Mouse (Mus musculus) layer of hippocampus, postnatal 10 days (tissue): ENCODE data around the gene Slmap. TPM values are rescaled to one million over a fixed set of nuclear protein-coding genes. Genes with fewer than 3 reads are reported as not detected.
"Not testable (repeated sequence)": the region's sequence is repeated elsewhere in the genome, so short reads cannot be mapped to it uniquely, and the experiment has no call there.

Experiments
- DNase-seq, 2 experiments: peaks; one replicate each; pipeline ENCODE4 v3.0.0; 2021; ENCODE audit warnings: low spot score in 2 of 2
- total RNA-seq, 2 experiments: library from RNA; stranded (reverse); gene quantifications; 2 replicates each; pipeline ENCODE4 v1.2.3; 2021

Gene Slmap
- total RNA-seq, 2 experiments from 2014 or later = 80.9 to 81.9 TPM

DNA sequence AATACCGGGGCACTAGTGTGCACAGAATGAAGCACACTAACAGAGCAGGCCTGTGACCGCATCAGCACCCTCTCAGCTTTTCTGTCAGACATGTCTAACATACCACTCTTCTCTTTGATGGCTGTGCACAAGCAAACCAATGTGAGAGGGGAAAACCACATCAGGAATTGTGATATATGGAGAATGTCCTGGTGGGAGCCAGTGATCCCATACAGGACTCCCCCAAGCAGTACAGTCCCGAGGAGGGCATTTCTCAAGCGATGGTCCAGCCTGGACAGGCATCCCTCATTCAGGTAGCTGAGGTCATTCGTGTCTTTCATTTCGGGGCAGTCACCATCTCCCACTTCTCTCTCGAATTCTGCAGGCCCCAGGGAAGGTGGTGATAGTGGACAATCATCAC, 128.0 kb downstream of the Slmap start:
- no peak for DNase-seq

DNA sequence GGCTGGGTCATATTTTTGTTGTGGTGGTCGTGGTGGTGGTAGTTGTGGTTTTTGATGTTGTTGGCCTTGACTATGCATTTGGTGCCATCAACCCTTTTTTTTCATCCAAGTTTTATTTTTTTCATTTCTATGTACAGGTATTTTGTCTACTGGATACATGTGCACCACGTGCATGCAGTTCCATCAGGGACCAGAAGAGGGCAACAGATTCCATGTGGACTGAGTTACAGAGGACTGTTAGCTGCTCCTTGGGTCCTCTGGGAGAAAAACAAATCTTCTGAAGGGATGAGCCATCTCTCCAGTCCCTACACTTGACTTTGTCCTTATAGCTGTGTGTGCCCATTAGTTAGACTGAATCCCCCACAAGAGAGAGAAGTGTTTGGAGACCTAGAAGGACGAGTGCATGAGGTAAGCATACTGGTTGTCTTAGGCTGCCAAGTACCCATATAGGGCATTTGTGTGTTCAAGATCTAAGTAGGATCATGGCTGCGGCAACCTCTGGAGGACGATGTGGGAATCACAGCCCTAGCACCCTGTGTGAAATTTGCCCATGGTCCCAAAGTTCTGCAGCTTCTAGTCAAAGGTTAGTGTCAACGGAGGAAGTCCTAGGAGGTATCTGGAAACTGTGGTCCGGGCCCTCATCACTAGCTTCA, 136.1 kb downstream of the Slmap start:
- DNase-seq = no peak

DNA sequence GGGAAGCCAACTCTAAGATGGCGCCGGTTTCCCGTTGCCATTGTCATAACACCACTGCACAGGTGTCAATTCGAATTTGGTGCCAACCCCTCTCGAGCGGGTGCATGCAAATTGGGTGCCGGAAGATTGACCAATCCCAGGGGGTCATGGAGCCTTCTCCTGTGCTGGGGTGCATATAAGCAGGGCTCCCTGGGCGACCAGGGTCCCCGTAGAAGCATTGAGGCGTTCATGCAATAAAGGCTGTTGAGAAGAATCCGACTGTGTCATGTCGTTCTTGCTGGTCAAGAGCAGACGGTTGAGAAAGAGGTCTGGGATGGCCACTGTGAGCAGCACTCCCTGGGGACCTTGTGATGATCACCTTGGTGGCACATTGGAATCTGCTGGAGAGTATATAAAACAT, 142.9 kb downstream of the Slmap start:
- DNase-seq = no peak

DNA sequence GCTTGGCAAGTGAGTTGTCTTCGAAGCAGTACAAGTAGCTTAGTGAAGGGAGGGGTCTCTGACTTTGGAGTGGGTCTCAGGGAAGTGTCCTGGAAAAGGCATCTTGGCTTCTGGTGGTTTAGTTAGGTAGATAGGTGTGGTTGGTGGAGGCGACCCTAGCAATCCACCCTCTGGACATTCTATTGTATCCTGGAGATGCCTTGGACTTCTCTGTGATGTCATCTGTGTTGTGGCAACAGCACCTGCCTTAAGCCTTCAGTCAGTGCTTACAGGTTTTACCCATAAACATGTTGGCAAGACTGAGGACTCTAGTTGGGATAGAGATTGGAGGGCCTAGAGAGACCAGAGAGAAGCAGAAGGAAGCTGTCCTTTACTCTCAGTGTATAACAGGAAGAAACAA, 145.8 kb downstream of the Slmap start:
- DNase-seq = not testable (repeated sequence)

DNA sequence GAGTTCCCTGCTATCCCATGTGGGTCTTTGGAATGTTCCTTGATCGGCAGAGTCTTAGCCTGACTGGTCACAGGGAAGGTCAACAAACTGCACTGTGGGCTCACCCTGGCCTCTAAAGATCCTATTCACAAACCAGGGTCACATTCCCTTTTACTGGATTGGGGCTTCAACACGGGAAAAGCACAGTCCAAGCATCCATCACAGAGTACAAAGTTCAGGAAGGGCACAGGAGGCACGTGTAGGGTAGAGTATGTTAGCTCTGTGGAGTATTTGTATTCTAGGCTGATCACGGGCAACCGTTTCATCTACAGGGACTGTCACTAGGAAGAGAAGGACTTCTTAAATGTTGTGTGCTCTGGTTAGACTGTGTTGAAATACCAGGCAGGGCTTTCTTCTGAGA, 147.7 kb downstream of the Slmap start:
- not testable (repeated sequence) for DNase-seq

DNA sequence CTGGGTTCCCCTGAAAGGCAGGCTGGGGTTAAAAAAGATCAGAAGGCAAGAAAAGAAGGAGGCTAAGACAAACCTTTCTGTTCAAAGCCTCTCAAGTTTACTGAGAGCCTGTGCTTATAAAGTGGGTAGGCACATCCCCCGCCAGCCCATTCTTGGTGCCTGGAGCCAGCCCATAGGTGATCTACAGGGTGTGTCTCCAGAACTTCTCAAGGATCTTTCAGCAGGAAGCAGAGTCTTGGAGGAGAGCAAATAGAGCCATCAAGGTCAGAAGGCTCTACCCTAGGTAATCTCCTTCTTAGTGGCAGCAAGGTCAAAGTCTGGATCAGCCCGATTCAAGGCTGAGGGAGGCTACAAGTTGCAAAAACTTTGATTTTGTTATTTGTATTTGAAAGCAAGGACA, 149.1 kb downstream of the Slmap start:
- not testable (repeated sequence) for DNase-seq

DNA sequence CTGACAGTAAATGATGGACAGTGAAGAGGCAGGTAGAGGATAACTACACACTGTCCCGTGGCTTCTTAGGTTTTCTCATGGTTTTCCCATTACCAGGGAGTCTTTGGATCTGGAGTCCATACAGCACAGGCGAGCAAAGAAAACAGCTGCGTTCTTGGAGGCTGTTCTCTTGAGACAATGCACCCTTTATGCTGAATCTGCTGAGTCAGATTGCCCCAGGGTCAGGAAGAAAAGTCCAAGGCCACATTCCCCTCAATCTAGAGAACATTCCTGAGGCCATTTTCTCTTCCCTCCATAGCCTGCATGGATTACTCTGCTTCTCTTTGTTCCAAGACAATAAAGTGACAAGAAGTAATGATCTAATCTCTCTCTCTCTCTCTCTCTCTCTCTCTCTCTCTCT, 155.7 kb downstream of the Slmap start:
- DNase-seq = no peak

DNA sequence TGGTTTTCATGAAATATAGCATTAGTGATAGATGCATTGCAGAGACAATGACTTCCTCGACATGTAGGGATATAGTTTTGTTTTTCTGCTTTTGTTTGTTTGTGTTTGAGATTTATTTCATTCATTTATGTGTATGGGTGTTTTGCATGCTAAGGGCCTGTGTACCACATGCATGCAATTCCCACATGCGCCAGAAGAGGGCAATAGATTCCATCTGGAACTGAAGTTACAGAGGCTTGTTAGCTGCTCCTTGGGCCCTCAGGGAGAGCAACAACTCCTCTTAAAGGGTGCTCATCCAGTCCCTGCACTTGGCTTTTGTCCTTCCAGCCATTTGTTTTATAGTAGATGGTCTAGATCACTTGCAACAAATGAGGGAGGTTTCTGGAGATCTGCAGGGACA, 158.1 kb downstream of the Slmap start:
- DNase-seq = peak; percentile 80 to 81

Other genes starting within 250 kb of the Slmap start
- 10 to 100 TPM; 26.2 to 28.6 TPM for gene Dennd6a, start 38.9 kb upstream of the Slmap start, total RNA-seq
- gene Arf4, start 103.1 kb upstream of the Slmap start, total RNA-seq = 100 to 1,000 TPM; 160 to 169 TPM
- 1 to 10 TPM; 8.9 to 9.4 TPM for gene Pde12, start 135.0 kb upstream of the Slmap start, total RNA-seq
- 1 to 10 TPM in 1 of 2 experiments, under 1 TPM in 1; 0.80 to 1.8 TPM for gene Dnah12, start 158.3 kb upstream of the Slmap start, total RNA-seq